Mouse (Mus musculus): Measurements from ENCODE around the gene Cby3. TPM values are rescaled to one million over a fixed set of nuclear protein-coding genes. Genes with fewer than 3 reads are reported as not detected.

Cby3 gene
- polyA plus RNA-seq, 1 experiment from 2014 or later = 0.65 TPM

GRCm38 (mm10) chr11:50379023-50379752, 24.9 kb downstream of the Cby3 start:
- ATAC-seq (ENCODE audit: low FRiP score) = no peak
- no peaks in the 10 kb centered on the region for H3K9me3 ChIP-seq (replicated peaks)
- peaks cover 25% of the 10 kb centered on the region for H3K36me3 ChIP-seq
- H3K4me3 ChIP-seq = peak overlapping the region; percentile 79
- H3K27ac ChIP-seq = no peak overlapping the region
- H3K4me1 ChIP-seq = peaks cover 20% of the 10 kb centered on the region
- WGBS = 75% methylated on average over 12 of the region's 12 CpGs
- peak overlapping the region; percentile 70 for H3K4me2 ChIP-seq (replicated peaks)
- H3K27me3 ChIP-seq = no peaks in the 10 kb centered on the region; the same call in 1 of the 2 replicates
- peak overlapping the region; percentile 95 for H3K9ac ChIP-seq

- no peaks in the 10 kb centered on the region for H3K27me3 ChIP-seq
- 43% methylated on average over 4 of the region's 4 CpGs for WGBS
- H3K27ac ChIP-seq = no peak overlapping the region
- H3K4me1 ChIP-seq = peaks cover 17% of the 10 kb centered on the region
- ATAC-seq (ENCODE audit: low FRiP score) = no peak
- H3K9me3 ChIP-seq (replicated peaks) = no peaks in the 10 kb centered on the region
- peaks cover 38% of the 10 kb centered on the region for H3K36me3 ChIP-seq
- no peak overlapping the region for H3K9ac ChIP-seq
- peak overlapping the region; percentile 18; the same call in 1 of the 2 replicates for H3K4me3 ChIP-seq
- peak overlapping the region; percentile 51 for H3K4me2 ChIP-seq (replicated peaks)
These were observed 27.0 kb downstream of the Cby3 start for GRCm38 (mm10) chr11:50381311-50381710.

- no peaks in the 10 kb centered on the region for H3K4me1 ChIP-seq
- no peak overlapping the region for H3K27ac ChIP-seq
- no peak for ATAC-seq (ENCODE audit: low FRiP score)
- no peaks in the 10 kb centered on the region for H3K9me3 ChIP-seq (replicated peaks)
- 79% methylated on average over 3 of the region's 3 CpGs for WGBS
- H3K4me3 ChIP-seq = no peak overlapping the region
- no peaks in the 10 kb centered on the region for H3K27me3 ChIP-seq
- H3K4me2 ChIP-seq (replicated peaks) = no peak overlapping the region
- no peak overlapping the region for H3K9ac ChIP-seq
- peaks cover 61% of the 10 kb centered on the region for H3K36me3 ChIP-seq
These were observed 33.0 kb downstream of the Cby3 start for GRCm38 (mm10) chr11:50387167-50387679.

DNA sequence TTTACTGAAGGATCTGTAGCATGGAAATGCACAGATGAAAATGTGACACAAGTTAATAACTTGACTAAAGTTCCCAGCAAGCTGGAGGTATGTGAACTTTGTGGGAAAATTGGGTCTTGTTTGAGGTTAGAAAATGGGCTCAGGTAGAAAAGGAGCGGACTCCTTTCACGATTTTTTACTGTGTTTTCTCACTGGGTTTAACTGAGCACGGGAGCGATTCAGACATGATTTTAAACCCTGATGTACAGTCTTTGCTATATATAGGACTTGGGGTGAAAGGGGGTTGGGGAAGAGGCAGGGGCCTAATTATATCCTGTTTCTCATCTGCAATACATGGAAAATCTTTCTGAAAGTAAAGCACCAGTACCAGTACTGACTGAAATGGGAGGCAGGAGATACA, 33.4 kb downstream of the Cby3 start:
- Histone ChIP-seq H3K27ac (no peak overlapping the region), H3K9ac (no peak overlapping the region), H3K4me3 (no peak overlapping the region), H3K36me3 (peaks cover 59% of the 10 kb centered on the region), H3K27me3 (no peaks in the 10 kb centered on the region), H3K4me1 (no peaks in the 10 kb centered on the region), H3K4me2 (replicated peaks) (no peak overlapping the region), H3K9me3 (replicated peaks) (no peaks in the 10 kb centered on the region)
- 88% methylated on average over 4 of the region's 4 CpGs for WGBS
- no peak for ATAC-seq (ENCODE audit: low FRiP score)

- Histone ChIP-seq H3K4me1 (no peaks in the 10 kb centered on the region), H3K27ac (no peak overlapping the region), H3K4me2 (replicated peaks) (no peak overlapping the region), H3K9me3 (replicated peaks) (no peaks in the 10 kb centered on the region), H3K4me3 (no peak overlapping the region), H3K27me3 (no peaks in the 10 kb centered on the region), H3K36me3 (peaks cover 55% of the 10 kb centered on the region), H3K9ac (no peak overlapping the region)
- 90% methylated on average over 3 of the region's 3 CpGs for WGBS
- ATAC-seq (ENCODE audit: low FRiP score) = no peak
These were observed 34.1 kb downstream of the Cby3 start for GRCm38 (mm10) chr11:50388217-50388929.

GRCm38 (mm10) chr11:50389011-50389410, 34.7 kb downstream of the Cby3 start:
- Histone ChIP-seq H3K4me1 (no peaks in the 10 kb centered on the region), H3K36me3 (peaks cover 58% of the 10 kb centered on the region), H3K4me3 (no peak overlapping the region), H3K27ac (no peak overlapping the region), H3K27me3 (no peaks in the 10 kb centered on the region), H3K9ac (no peak overlapping the region), H3K4me2 (replicated peaks) (no peak overlapping the region), H3K9me3 (replicated peaks) (no peaks in the 10 kb centered on the region)
- no peak for ATAC-seq (ENCODE audit: low FRiP score)
- WGBS = 76% methylated on average over 3 of the region's 3 CpGs

- Histone ChIP-seq H3K36me3 (peaks cover 59% of the 10 kb centered on the region), H3K9ac (no peak overlapping the region), H3K4me1 (no peaks in the 10 kb centered on the region), H3K4me3 (no peak overlapping the region), H3K27me3 (no peaks in the 10 kb centered on the region), H3K4me2 (replicated peaks) (no peak overlapping the region), H3K27ac (no peak overlapping the region), H3K9me3 (replicated peaks) (no peaks in the 10 kb centered on the region)
- ATAC-seq (ENCODE audit: low FRiP score) = no peak
- 71% methylated on average over 5 of the region's 5 CpGs for WGBS
These were observed 35.4 kb downstream of the Cby3 start for GRCm38 (mm10) chr11:50389616-50390015.

DNA sequence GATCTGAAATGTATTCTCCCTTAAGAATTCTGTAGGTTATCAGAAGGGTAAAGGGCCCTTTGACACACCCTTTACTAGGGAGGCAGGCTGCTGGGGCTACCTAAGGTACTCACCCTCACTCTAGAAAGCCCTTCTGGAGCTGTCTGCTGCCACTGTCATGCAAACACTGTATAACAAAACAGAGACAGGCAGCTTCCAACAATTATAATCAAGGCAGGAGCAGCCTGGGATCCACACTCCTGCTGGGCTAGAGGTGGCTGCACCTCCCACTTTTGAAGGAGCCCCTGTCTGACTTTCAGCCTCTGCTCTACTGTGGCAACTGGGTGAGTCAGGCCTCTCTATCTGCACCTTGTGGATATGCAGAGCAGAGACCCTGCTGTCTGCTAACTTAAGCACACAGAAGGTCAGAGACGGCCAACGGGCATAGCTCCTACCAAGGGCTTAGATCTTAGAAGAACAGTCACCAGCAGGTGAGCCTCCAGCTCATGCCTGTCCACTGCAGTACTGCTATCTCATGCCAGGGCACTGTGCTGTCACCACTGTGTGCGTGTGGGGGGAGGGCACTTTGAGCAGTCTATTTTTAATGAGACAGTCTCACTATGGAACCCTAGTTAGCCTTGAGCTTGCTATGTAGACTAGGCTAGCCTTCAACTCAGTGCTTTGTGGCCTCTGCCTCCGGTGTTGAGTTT, 37.2 kb downstream of the Cby3 start:
- Histone ChIP-seq H3K27me3 (no peaks in the 10 kb centered on the region), H3K9ac (no peak overlapping the region), H3K4me3 (no peak overlapping the region), H3K9me3 (replicated peaks) (no peaks in the 10 kb centered on the region), H3K36me3 (peaks cover 60% of the 10 kb centered on the region), H3K4me1 (no peaks in the 10 kb centered on the region), H3K27ac (no peak overlapping the region), H3K4me2 (replicated peaks) (no peak overlapping the region)
- 88% methylated on average over 4 of the region's 4 CpGs for WGBS
- ATAC-seq (ENCODE audit: low FRiP score) = no peak

DNA sequence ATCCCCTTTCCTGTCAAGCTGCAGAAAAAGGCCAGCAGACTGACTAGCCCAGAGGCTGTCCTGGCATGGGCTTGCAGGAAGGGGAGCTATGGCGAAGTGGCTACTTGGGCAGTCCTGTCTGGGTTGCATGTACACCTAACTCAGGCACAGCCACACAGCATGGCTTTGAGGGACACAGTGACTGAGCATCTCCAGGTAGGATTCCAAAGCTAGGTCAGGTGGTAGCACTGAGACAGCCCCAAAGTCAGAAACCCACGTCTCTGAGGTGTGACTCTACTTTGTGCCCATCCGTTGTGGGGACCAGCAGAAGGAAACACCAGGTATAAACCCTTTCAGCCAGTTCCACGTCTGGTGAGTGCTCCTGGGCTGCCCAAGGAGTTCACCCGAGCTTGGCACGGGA, 39.0 kb downstream of the Cby3 start:
- no peak for ATAC-seq (ENCODE audit: low FRiP score)
- Histone ChIP-seq H3K4me3 (no peak overlapping the region), H3K4me2 (replicated peaks) (no peak overlapping the region), H3K27ac (no peak overlapping the region), H3K9me3 (replicated peaks) (no peaks in the 10 kb centered on the region), H3K4me1 (no peaks in the 10 kb centered on the region), H3K36me3 (peaks cover 66% of the 10 kb centered on the region), H3K9ac (no peak overlapping the region), H3K27me3 (no peaks in the 10 kb centered on the region)
- 85% methylated on average over 6 of the region's 6 CpGs for WGBS

- Histone ChIP-seq H3K27me3 (no peaks in the 10 kb centered on the region), H3K27ac (no peak overlapping the region), H3K36me3 (peaks cover 68% of the 10 kb centered on the region), H3K4me1 (no peaks in the 10 kb centered on the region), H3K4me2 (replicated peaks) (no peak overlapping the region), H3K9me3 (replicated peaks) (no peaks in the 10 kb centered on the region), H3K4me3 (no peak overlapping the region), H3K9ac (no peak overlapping the region)
- 94% methylated on average over 7 of the region's 7 CpGs for WGBS
- no peak for ATAC-seq (ENCODE audit: low FRiP score)
These were observed 40.5 kb downstream of the Cby3 start for GRCm38 (mm10) chr11:50394731-50395130.

GRCm38 (mm10) chr11:50396766-50397307, 42.6 kb downstream of the Cby3 start:
- H3K27ac ChIP-seq = no peak overlapping the region
- WGBS = 75% methylated on average over 11 of the region's 11 CpGs
- no peak for ATAC-seq (ENCODE audit: low FRiP score)
- no peaks in the 10 kb centered on the region for H3K27me3 ChIP-seq
- no peak overlapping the region for H3K9ac ChIP-seq
- H3K9me3 ChIP-seq (replicated peaks) = no peaks in the 10 kb centered on the region
- no peak overlapping the region for H3K4me2 ChIP-seq (replicated peaks)
- H3K4me3 ChIP-seq = no peak overlapping the region
- peaks cover 72% of the 10 kb centered on the region for H3K36me3 ChIP-seq
- no peaks in the 10 kb centered on the region for H3K4me1 ChIP-seq

GRCm38 (mm10) chr11:50397316-50397715, 43.1 kb downstream of the Cby3 start:
- no peak overlapping the region for H3K4me3 ChIP-seq
- H3K9ac ChIP-seq = no peak overlapping the region
- no peak overlapping the region for H3K4me2 ChIP-seq (replicated peaks)
- H3K27ac ChIP-seq = no peak overlapping the region
- 83% methylated on average over 9 of the region's 9 CpGs for WGBS
- H3K36me3 ChIP-seq = peaks cover 76% of the 10 kb centered on the region
- H3K9me3 ChIP-seq (replicated peaks) = no peaks in the 10 kb centered on the region
- no peaks in the 10 kb centered on the region for H3K4me1 ChIP-seq
- no peak for ATAC-seq (ENCODE audit: low FRiP score)
- no peaks in the 10 kb centered on the region for H3K27me3 ChIP-seq
